Mouse (Mus musculus) limb, embryonic 11.5 days (tissue): ENCODE measurements at regions not wholly inside any gene's neighbourhood (a gene's known extent, or its start where the extent isn't known, plus 50 kb on each side); places are given as distances from the start of the nearest gene placed in this dataset.

Source experiments
- ATAC-seq: fragments of 200-750 bp; cut with Nextera tagmentation; 2 replicates; pipeline ENCODE4 v1.8.0; 2017; ENCODE audit warnings: low read depth; ENCODE audit not compliant: insufficient number of reproducible peaks, low FRiP score, low TSS enrichment
- DNase-seq: peaks from one replicate; pipeline ENCODE4 v3.0.0-alpha.2; 2015; ENCODE audit warnings: low spot score
- H3K27ac ChIP-seq: fragments of 300-500 bp; sonication (generic); replicated peaks from 2 replicates; pipeline ENCODE4 v1.5.1; 2014; ENCODE audit warnings: low read depth, mild to moderate bottlenecking, low read length
- H3K27me3 ChIP-seq: fragments of 300-500 bp; sonication (generic); 2 replicates; pipeline ENCODE4 v1.6.1; 2014; ENCODE audit warnings: mild to moderate bottlenecking, low read length, mixed read lengths; ENCODE audit not compliant: control insufficient read depth, insufficient read depth
- H3K36me3 ChIP-seq: fragments of 300-500 bp; sonication (generic); 2 replicates; pipeline ENCODE4 v1.6.1; 2014; ENCODE audit warnings: mild to moderate bottlenecking, low read length, moderate library complexity, mixed read lengths; ENCODE audit not compliant: control insufficient read depth, insufficient read depth
- H3K4me1 ChIP-seq: fragments of 300-500 bp; sonication (generic); 2 replicates; pipeline ENCODE4 v1.6.1; 2014; ENCODE audit warnings: low read length, mixed read lengths; ENCODE audit not compliant: control insufficient read depth, insufficient read depth
- H3K4me2 ChIP-seq: fragments of 300-500 bp; sonication (generic); 2 replicates; pipeline ENCODE4 v1.6.1; 2014; ENCODE audit warnings: low read depth, mild to moderate bottlenecking, moderate library complexity; ENCODE audit not compliant: severe bottlenecking
- H3K4me3 ChIP-seq: fragments of 300-500 bp; sonication (generic); 2 replicates; pipeline ENCODE4 v1.5.1; 2014; ENCODE audit warnings: low read depth, low read length
- H3K9ac ChIP-seq: fragments of 300-500 bp; sonication (generic); 2 replicates; pipeline ENCODE4 v1.6.1; 2014; ENCODE audit warnings: mild to moderate bottlenecking, low read length
- H3K9me3 ChIP-seq: fragments of 300-500 bp; sonication (generic); 2 replicates; pipeline ENCODE4 v1.6.1; 2016; ENCODE audit warnings: low read length; ENCODE audit not compliant: control insufficient read depth
- WGBS: fragments of 180-500 bp; shearing (Covaris S2); extraction: QIAGEN DNeasy Blood & Tissue Kit; methylation state at CpG from one replicate; pipeline ENCODE4 v1.1.7; 2014; 5-methylcytosine and 5-hydroxymethylcytosine counted together

- Histone ChIP-seq H3K4me2 (no peak overlapping the region), H3K36me3 (no peaks in the 10 kb centered on the region), H3K4me1 (0 out of 2 replicates have a peak, but pooled peaks cover 2% of the 10 kb centered on the region), H3K4me3 (no peak overlapping the region), H3K9me3 (no peaks in the 10 kb centered on the region), H3K9ac (no peak overlapping the region), H3K27me3 (no peaks in the 10 kb centered on the region), H3K27ac (no peak overlapping the region)
- WGBS: 91% methylated on average over 4 of the region's 4 CpGs
- no peak for ATAC-seq
- DNase-seq: no peak
Measured at GRCm38 (mm10) chr9:33050789-33051188, 414.8 kb downstream of the Ets1 start.

DNA sequence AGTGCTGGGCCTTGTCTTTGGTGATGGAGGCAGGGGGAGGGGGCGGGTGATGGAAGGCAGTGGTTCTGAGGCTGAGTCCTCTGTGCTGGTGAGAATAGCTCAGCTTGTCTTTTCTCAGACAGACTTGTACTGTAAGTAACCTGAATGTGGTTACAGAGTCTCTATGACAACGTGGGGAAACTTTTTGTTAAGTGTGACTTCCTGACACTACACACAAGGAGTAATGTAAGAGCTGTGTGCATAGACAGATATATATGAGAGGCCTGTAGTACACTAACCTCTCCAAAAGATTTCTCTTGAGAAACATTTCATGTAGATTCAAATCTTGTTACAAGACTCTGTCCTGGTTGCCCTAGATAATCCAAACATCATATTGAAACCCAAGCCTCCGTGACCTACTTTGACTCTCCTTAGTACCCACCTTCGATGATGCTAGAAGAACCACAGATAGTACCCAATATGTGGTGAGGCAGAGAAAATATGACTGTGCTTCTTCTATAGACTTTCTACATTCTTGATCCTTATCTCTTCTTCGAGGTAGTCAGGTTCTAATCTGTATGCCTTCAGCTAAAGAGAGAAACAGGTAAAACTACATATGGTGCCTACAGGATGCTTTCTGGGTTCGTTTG, 424.7 kb downstream of the Ets1 start:
- ATAC-seq: no peak
- Histone ChIP-seq H3K4me2 (no peak overlapping the region), H3K9ac (no peak overlapping the region), H3K36me3 (no peaks in the 10 kb centered on the region), H3K4me1 (peaks cover 10% of the 10 kb centered on the region; the same call in 1 of the 2 replicates), H3K27me3 (no peaks in the 10 kb centered on the region), H3K27ac (no peak overlapping the region), H3K9me3 (no peaks in the 10 kb centered on the region), H3K4me3 (no peak overlapping the region)
- WGBS: 87% methylated on average over 6 of the region's 6 CpGs
- no peak for DNase-seq

GRCm38 (mm10) chr9:33062476-33062875, 426.5 kb downstream of the Ets1 start:
- Histone ChIP-seq H3K27me3 (no peaks in the 10 kb centered on the region), H3K9me3 (no peaks in the 10 kb centered on the region), H3K4me3 (no peak overlapping the region), H3K4me2 (no peak overlapping the region), H3K4me1 (peaks cover 10% of the 10 kb centered on the region; the same call in 1 of the 2 replicates), H3K27ac (no peak overlapping the region), H3K9ac (no peak overlapping the region), H3K36me3 (no peaks in the 10 kb centered on the region)
- ATAC-seq: peak; percentile 82
- WGBS: 22% methylated on average over 4 of the region's 4 CpGs
- peak; percentile 84 for DNase-seq

DNA sequence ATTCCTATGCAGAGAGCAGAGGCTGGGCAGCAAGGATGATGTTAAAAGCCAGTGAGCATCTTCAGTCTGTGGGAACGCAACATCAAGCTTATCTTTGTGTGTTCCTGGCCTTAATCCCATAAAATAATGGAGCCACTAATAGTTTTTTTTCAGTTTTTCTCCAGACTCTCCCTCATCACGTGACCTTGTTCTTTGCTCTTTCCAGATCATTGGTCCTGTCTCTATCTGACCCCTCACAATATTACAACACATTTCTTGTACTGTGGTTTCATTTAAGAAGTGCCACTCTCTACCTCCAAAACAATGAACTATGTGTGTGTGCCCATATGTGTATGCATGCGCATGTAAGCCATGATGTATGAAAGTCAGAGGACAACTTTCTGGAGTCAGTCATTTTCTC, 429.3 kb downstream of the Ets1 start:
- H3K4me3 ChIP-seq: no peak overlapping the region
- H3K4me1 ChIP-seq: 0 out of 2 replicates have a peak, but pooled peaks cover 5% of the 10 kb centered on the region
- no peaks in the 10 kb centered on the region for H3K9me3 ChIP-seq
- H3K9ac ChIP-seq: no peak overlapping the region
- no peak overlapping the region for H3K4me2 ChIP-seq
- H3K27ac ChIP-seq: no peak overlapping the region
- H3K27me3 ChIP-seq: no peaks in the 10 kb centered on the region
- DNase-seq: no peak
- WGBS: 94% methylated on average over 3 of the region's 3 CpGs
- no peak for ATAC-seq
- no peaks in the 10 kb centered on the region for H3K36me3 ChIP-seq

GRCm38 (mm10) chr9:33067521-33067920, 431.5 kb downstream of the Ets1 start:
- no peak overlapping the region for H3K9ac ChIP-seq
- no peak overlapping the region for H3K4me2 ChIP-seq
- 0 out of 2 replicates have a peak, but pooled peaks cover under 1% of the 10 kb centered on the region for H3K4me1 ChIP-seq
- DNase-seq (no peak), ATAC-seq (no peak)
- H3K4me3 ChIP-seq: no peak overlapping the region
- no peak overlapping the region for H3K27ac ChIP-seq
- H3K36me3 ChIP-seq: no peaks in the 10 kb centered on the region
- no peaks in the 10 kb centered on the region for H3K9me3 ChIP-seq
- WGBS: 66% methylated on average over 1 of the region's 1 CpGs
- H3K27me3 ChIP-seq: no peaks in the 10 kb centered on the region

- DNase-seq: peak; percentile 47
- no peak overlapping the region for H3K4me2 ChIP-seq
- H3K9me3 ChIP-seq: no peaks in the 10 kb centered on the region
- H3K36me3 ChIP-seq: no peaks in the 10 kb centered on the region
- no peak overlapping the region for H3K27ac ChIP-seq
- 18% methylated on average over 3 of the region's 3 CpGs for WGBS
- no peak overlapping the region for H3K4me3 ChIP-seq
- H3K9ac ChIP-seq: no peak overlapping the region
- H3K27me3 ChIP-seq: no peaks in the 10 kb centered on the region
- H3K4me1 ChIP-seq: no peaks in the 10 kb centered on the region
- no peak for ATAC-seq
Measured at GRCm38 (mm10) chr9:33070116-33070515, 434.1 kb downstream of the Ets1 start.

GRCm38 (mm10) chr9:33080271-33080670, 444.2 kb downstream of the Ets1 start:
- Histone ChIP-seq H3K9me3 (no peaks in the 10 kb centered on the region), H3K9ac (no peak overlapping the region), H3K4me3 (no peak overlapping the region), H3K4me2 (no peak overlapping the region), H3K27me3 (no peaks in the 10 kb centered on the region), H3K27ac (no peak overlapping the region), H3K4me1 (peaks cover 7% of the 10 kb centered on the region; the same call in 1 of the 2 replicates), H3K36me3 (no peaks in the 10 kb centered on the region)
- DNase-seq (no peak), ATAC-seq (no peak)
- WGBS: 68% methylated on average over 3 of the region's 3 CpGs

DNA sequence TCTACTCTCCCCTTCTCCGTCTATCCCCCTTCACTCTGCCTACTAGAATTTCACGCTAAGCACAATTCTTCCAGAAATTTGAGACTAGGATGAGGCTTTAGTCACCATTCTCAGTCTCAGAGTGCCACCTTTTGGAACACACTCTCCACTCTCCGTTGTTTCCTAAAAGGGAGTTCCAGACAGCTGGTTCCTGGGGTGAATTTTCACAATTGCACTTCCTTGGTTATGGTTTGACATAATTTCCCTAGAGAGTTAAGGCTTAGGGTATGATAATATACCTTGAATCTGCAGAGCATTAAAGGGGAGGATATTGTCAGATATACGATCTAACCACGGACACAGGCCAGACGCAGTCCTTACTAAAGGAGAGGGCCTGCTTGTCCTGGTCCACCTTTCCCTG, 444.8 kb downstream of the Ets1 start:
- Histone ChIP-seq H3K9me3 (no peaks in the 10 kb centered on the region), H3K27me3 (no peaks in the 10 kb centered on the region), H3K27ac (no peak overlapping the region), H3K4me2 (no peak overlapping the region), H3K36me3 (no peaks in the 10 kb centered on the region), H3K9ac (no peak overlapping the region), H3K4me1 (peaks cover 7% of the 10 kb centered on the region; the same call in 1 of the 2 replicates), H3K4me3 (no peak overlapping the region)
- ATAC-seq: 0 out of 2 replicates have a peak, but pooled peaks have one; percentile 51
- DNase-seq: peak; percentile 47
- 26% methylated on average over 6 of the region's 6 CpGs for WGBS

GRCm38 (mm10) chr9:33089977-33090376, 454.0 kb downstream of the Ets1 start:
- H3K4me1 ChIP-seq: no peaks in the 10 kb centered on the region
- H3K36me3 ChIP-seq: no peaks in the 10 kb centered on the region
- no peak overlapping the region for H3K27ac ChIP-seq
- H3K4me3 ChIP-seq: no peak overlapping the region
- no peak overlapping the region for H3K4me2 ChIP-seq
- no peak for DNase-seq
- ATAC-seq: no peak
- no peaks in the 10 kb centered on the region for H3K27me3 ChIP-seq
- WGBS: 82% methylated on average over 3 of the region's 3 CpGs
- no peak overlapping the region for H3K9ac ChIP-seq
- no peaks in the 10 kb centered on the region for H3K9me3 ChIP-seq
